Mouse (Mus musculus) MEL (cell line): ENCODE measurements around the gene Sapcd2.

Experiments
- CTCF ChIP-seq, 3 experiments: IDR thresholded peaks in 2 of 3; conservative IDR thresholded peaks in 1 of 3; 2 replicates each; pipeline ENCODE4 v1.5.1; 2011 to 2012; ENCODE audit warnings: low read length in 3 of 3, low read depth in 2 of 3, mild to moderate bottlenecking in 2 of 3, improper control_type of control experiment in 1 of 3, inconsistent platforms in 1 of 3, mixed read lengths in 1 of 3, moderate library complexity in 1 of 3; ENCODE audit not compliant: control insufficient read depth in 1 of 3, insufficient read depth in 1 of 3, poor library complexity in 1 of 3, severe bottlenecking in 1 of 3
- GATA1 ChIP-seq: IDR thresholded peaks from 2 replicates; pipeline ENCODE4 v1.6.1; 2011; ENCODE audit warnings: low read depth, low read length, improper control_type of control experiment
- UBTF ChIP-seq: IDR thresholded peaks from 2 replicates; pipeline ENCODE4 v1.6.1; 2012; ENCODE audit warnings: low read depth, mild to moderate bottlenecking, inconsistent platforms, low read length, improper control_type of control experiment, moderate library complexity, borderline replicate concordance; ENCODE audit not compliant: insufficient read depth
- ZNF384 ChIP-seq: IDR thresholded peaks from 2 replicates; pipeline ENCODE4 v1.6.1; 2012; ENCODE audit warnings: low read depth, mild to moderate bottlenecking, inconsistent platforms, low read length, improper control_type of control experiment

- TF ChIP-seq CTCF (IDR thresholded peaks at IDR 0.05 in 2 of 3, conservative IDR thresholded peaks at IDR 0.05 in 1 of 3; ENCODE audit: control insufficient read depth in 1 of 3, insufficient read depth in 1 of 3, low read depth in 2 of 3, low read length in 3 of 3, poor library complexity in 1 of 3, severe bottlenecking in 1 of 3) (no peak), UBTF (no peak), ZNF384 (no peak), GATA1 (no peak)
Measured at GRCm38 (mm10) chr2:25427256-25427655, 55.1 kb downstream of the Sapcd2 start.
